Mouse (Mus musculus): ENCODE results near the gene Mrpl23. TPM values are rescaled to one million over a fixed set of nuclear protein-coding genes. Genes with fewer than 3 reads are reported as not detected.

Mrpl23 gene
- polyA plus RNA-seq (2012; rRNA removed), result 14.0 and 14.4 TPM in 2 replicates

GRCm38 (mm10) chr7:142532671-142533058 is at the start of gene Mrpl23:
Gene Mrpl23 (plus strand): TSS chr7:142532686.
- DNase-seq (ENCODE audit: low read depth), result no peak

- no peak for DNase-seq (ENCODE audit: low read depth)
Observed at GRCm38 (mm10) chr7:142483136-142483535, 49.4 kb upstream of the Mrpl23 start.

- DNase-seq (ENCODE audit: low read depth), result no peak
Observed at GRCm38 (mm10) chr7:142484780-142485179, 47.7 kb upstream of the Mrpl23 start.

GRCm38 (mm10) chr7:142486751-142487162 is 45.7 kb upstream of the Mrpl23 start:
- DNase-seq (ENCODE audit: low read depth), result no peak

GRCm38 (mm10) chr7:142487341-142487859 is 45.1 kb upstream of the Mrpl23 start:
- DNase-seq (ENCODE audit: low read depth), result no peak

- no peak for DNase-seq (ENCODE audit: low read depth)
Observed at GRCm38 (mm10) chr7:142488053-142488452, 44.4 kb upstream of the Mrpl23 start.

- DNase-seq (ENCODE audit: low read depth), result no peak
Observed at GRCm38 (mm10) chr7:142493535-142493934, 39.0 kb upstream of the Mrpl23 start.

- no peak for DNase-seq (ENCODE audit: low read depth)
Observed at GRCm38 (mm10) chr7:142496158-142496557, 36.3 kb upstream of the Mrpl23 start.

GRCm38 (mm10) chr7:142496800-142497199 is 35.7 kb upstream of the Mrpl23 start:
- no peak for DNase-seq (ENCODE audit: low read depth)

- no peak for DNase-seq (ENCODE audit: low read depth)
Observed at GRCm38 (mm10) chr7:142497775-142498174, 34.7 kb upstream of the Mrpl23 start.

- no peak for DNase-seq (ENCODE audit: low read depth)
Observed at GRCm38 (mm10) chr7:142498575-142498974, 33.9 kb upstream of the Mrpl23 start, which contains the start of gene Tnnt3. Gene Tnnt3 (plus strand): TSS chr7:142498836.

- DNase-seq (ENCODE audit: low read depth), result no peak
Observed at GRCm38 (mm10) chr7:142499010-142499721, 33.3 kb upstream of the Mrpl23 start.

- no peak for DNase-seq (ENCODE audit: low read depth)
Observed at GRCm38 (mm10) chr7:142500032-142500431, 32.5 kb upstream of the Mrpl23 start.

- DNase-seq (ENCODE audit: low read depth), result no peak
Observed at GRCm38 (mm10) chr7:142503206-142503605, 29.3 kb upstream of the Mrpl23 start.

- no peak for DNase-seq (ENCODE audit: low read depth)
Observed at GRCm38 (mm10) chr7:142505942-142506341, 26.5 kb upstream of the Mrpl23 start.

GRCm38 (mm10) chr7:142506501-142506900 is 26.0 kb upstream of the Mrpl23 start:
- no peak for DNase-seq (ENCODE audit: low read depth)

- DNase-seq (ENCODE audit: low read depth), result no peak
Observed at GRCm38 (mm10) chr7:142507453-142507852, 25.0 kb upstream of the Mrpl23 start.

- no peak for DNase-seq (ENCODE audit: low read depth)
Observed at GRCm38 (mm10) chr7:142509518-142509917, 23.0 kb upstream of the Mrpl23 start.

- no peak for DNase-seq (ENCODE audit: low read depth)
Observed at GRCm38 (mm10) chr7:142510021-142510777, 22.3 kb upstream of the Mrpl23 start.

- no peak for DNase-seq (ENCODE audit: low read depth)
Observed at GRCm38 (mm10) chr7:142514048-142514447, 18.4 kb upstream of the Mrpl23 start.

GRCm38 (mm10) chr7:142516221-142516978 is 16.1 kb upstream of the Mrpl23 start:
- DNase-seq (ENCODE audit: low read depth), result no peak

- DNase-seq (ENCODE audit: low read depth), result no peak
Observed at GRCm38 (mm10) chr7:142517531-142517930, 15.0 kb upstream of the Mrpl23 start.

All from gonadal fat pad, adult 2 months (tissue).